Mouse (Mus musculus): ENCODE results near the gene Glrx2. TPM values are rescaled to one million over a fixed set of nuclear protein-coding genes. Genes with fewer than 3 reads are reported as not detected.

Glrx2 gene
- polyA plus RNA-seq, 1 experiment from 2014 or later: 88.8 TPM

DNA sequence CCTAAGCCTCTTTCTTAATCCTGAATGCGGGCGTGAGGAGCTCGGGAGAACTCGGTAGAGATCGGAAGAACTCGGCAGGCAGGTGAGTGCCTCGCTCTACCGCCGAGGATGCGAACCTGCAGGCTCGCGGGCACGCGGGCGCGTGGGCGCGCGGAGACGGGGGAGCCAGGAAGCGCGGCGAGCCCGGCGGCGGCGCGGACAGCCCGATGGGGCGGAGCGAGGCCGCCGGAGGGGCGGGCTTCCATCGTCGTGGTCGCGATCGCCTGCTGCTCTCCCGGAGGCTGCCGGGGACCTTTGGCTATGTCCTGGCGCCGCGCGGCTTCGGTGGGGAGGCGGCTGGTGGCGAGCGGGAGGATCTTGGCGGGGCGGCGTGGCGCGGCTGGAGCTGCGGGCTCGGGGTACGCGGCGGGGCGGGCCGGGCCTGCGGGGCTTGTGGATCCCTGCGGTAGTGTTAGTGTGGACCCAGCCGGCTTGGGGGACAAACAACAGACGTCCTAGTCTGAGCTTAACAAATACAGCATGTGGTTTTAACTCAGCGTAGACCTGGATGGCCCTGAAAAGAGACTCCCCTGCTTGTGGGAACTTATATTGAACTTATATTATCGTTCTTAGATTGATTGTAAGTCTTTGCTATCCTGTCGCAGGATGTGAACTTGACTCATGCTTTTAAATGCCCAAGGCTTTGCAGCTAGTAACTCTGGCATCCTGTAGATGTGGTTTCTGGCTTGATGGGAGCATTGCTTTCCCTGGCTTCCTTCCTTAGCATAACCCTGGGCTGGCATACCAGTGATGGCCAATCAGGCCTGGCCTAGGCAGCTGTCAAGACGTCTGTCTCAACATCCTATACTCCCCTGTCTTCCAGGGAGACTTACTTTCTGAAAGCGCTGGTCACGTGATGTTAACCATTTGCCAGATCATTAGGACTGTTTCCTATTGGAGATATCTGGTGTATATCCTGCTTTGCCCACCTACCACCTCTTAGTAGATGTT lies 23.5 kb downstream of the Glrx2 start:
- WGBS: under 1% methylated on average over 68 of the region's 71 CpGs
- H3K4me1 ChIP-seq (replicated peaks; ENCODE audit: control insufficient read depth, insufficient read depth, low read length): no peaks in the 10 kb centered on the region
- no peaks in the 10 kb centered on the region for H3K27me3 ChIP-seq (ENCODE audit: control insufficient read depth, insufficient read depth, low read depth, low read length)
- H3K4me2 ChIP-seq (ENCODE audit: low read depth, low read length): peak overlapping the region; percentile 84
- peak overlapping the region; percentile 73 for H3K4me3 ChIP-seq (ENCODE audit: low read length)
- H3K9me3 ChIP-seq (ENCODE audit: control insufficient read depth, low read length): no peaks in the 10 kb centered on the region
- H3K27ac ChIP-seq (ENCODE audit: low read length): peak overlapping the region; percentile 74
- H3K36me3 ChIP-seq (ENCODE audit: control insufficient read depth, insufficient read depth, low read length): peaks cover 11% of the 10 kb centered on the region
- ATAC-seq (ENCODE audit: low read depth): peak; percentile 96
- peak overlapping the region; percentile 84 for H3K9ac ChIP-seq (ENCODE audit: low read length)

DNA sequence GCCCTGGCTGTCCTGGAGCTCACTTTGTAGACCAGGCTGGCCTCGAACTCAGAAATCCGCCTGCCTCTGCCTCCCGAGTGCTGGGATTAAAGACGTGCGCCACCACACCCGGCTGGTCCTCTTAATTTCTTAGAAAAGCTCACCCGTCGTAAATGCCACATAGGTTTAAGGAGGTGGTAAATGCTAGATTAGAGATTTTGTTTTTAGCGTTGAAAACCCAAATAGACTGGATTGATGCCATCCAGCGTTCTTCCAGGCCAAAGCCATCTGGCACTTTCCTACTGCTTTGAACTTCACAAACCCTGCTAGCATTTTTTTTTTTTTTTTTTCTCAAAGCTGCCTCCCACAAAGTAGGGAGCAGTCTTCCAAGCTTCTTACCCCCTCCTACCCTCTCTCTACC lies 24.4 kb downstream of the Glrx2 start:
- ATAC-seq (ENCODE audit: low read depth): no peak
- H3K9ac ChIP-seq (ENCODE audit: low read length): no peak overlapping the region
- peaks cover 16% of the 10 kb centered on the region for H3K36me3 ChIP-seq (ENCODE audit: control insufficient read depth, insufficient read depth, low read length)
- H3K4me3 ChIP-seq (ENCODE audit: low read length): no peak overlapping the region
- H3K9me3 ChIP-seq (ENCODE audit: control insufficient read depth, low read length): no peaks in the 10 kb centered on the region
- no peaks in the 10 kb centered on the region for H3K4me1 ChIP-seq (replicated peaks; ENCODE audit: control insufficient read depth, insufficient read depth, low read length)
- 91% methylated on average over 10 of the region's 10 CpGs for WGBS
- no peak overlapping the region for H3K27ac ChIP-seq (ENCODE audit: low read length)
- H3K4me2 ChIP-seq (ENCODE audit: low read depth, low read length): no peak overlapping the region; the same call in 1 of the 2 replicates
- H3K27me3 ChIP-seq (ENCODE audit: control insufficient read depth, insufficient read depth, low read depth, low read length): no peaks in the 10 kb centered on the region

DNA sequence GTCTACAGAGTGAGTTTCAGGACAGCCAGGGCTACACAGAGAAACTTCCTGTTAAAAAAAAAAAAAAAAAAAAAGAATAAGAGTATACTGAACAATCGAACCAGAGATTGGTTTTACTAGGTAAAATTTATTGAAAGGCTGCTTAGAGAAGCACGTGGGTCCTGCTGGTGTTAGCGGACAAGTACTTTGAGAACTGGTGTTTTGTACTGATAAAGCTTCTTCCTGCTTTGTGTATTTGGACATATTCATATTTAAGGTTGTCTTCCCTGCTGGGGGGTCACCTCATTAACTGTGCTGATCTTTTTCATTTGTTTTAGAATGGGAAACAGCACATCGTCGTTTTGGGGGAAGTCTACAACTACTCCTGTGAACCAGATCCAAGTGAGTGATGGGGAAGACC lies 25.2 kb downstream of the Glrx2 start:
- no peaks in the 10 kb centered on the region for H3K9me3 ChIP-seq (ENCODE audit: control insufficient read depth, low read length)
- no peak overlapping the region for H3K4me2 ChIP-seq (ENCODE audit: low read depth, low read length)
- H3K4me1 ChIP-seq (replicated peaks; ENCODE audit: control insufficient read depth, insufficient read depth, low read length): no peaks in the 10 kb centered on the region
- no peak overlapping the region for H3K9ac ChIP-seq (ENCODE audit: low read length)
- peaks cover 16% of the 10 kb centered on the region for H3K36me3 ChIP-seq (ENCODE audit: control insufficient read depth, insufficient read depth, low read length)
- WGBS: 86% methylated on average over 5 of the region's 5 CpGs
- ATAC-seq (ENCODE audit: low read depth): no peak
- no peak overlapping the region for H3K27ac ChIP-seq (ENCODE audit: low read length)
- H3K4me3 ChIP-seq (ENCODE audit: low read length): no peak overlapping the region
- H3K27me3 ChIP-seq (ENCODE audit: control insufficient read depth, insufficient read depth, low read depth, low read length): no peaks in the 10 kb centered on the region

DNA sequence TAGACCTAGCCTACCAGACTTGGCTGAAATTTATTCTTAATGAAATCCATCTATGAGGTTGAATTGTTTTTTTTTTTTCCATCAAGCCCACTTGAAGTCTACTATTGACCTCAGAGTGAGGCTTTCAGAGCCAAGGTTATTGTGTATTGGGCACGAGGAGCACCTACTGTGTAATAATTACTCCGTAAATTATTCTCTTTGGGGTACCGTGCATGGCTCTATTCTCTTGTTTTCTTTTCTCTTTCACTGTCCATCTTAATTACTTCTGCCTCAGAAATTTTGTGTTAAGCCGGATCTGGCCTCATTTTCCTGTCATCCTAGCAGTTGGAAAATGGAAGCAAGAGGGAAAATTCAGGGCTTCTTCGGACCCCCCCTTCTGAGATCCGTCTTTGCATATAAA lies 26.0 kb downstream of the Glrx2 start:
- H3K4me3 ChIP-seq (ENCODE audit: low read length): no peak overlapping the region
- no peak overlapping the region for H3K4me2 ChIP-seq (ENCODE audit: low read depth, low read length)
- 92% methylated on average over 6 of the region's 6 CpGs for WGBS
- no peaks in the 10 kb centered on the region for H3K4me1 ChIP-seq (replicated peaks; ENCODE audit: control insufficient read depth, insufficient read depth, low read length)
- no peaks in the 10 kb centered on the region for H3K27me3 ChIP-seq (ENCODE audit: control insufficient read depth, insufficient read depth, low read depth, low read length)
- no peaks in the 10 kb centered on the region for H3K9me3 ChIP-seq (ENCODE audit: control insufficient read depth, low read length)
- no peak for ATAC-seq (ENCODE audit: low read depth)
- H3K27ac ChIP-seq (ENCODE audit: low read length): no peak overlapping the region
- H3K9ac ChIP-seq (ENCODE audit: low read length): no peak overlapping the region
- peaks cover 22% of the 10 kb centered on the region for H3K36me3 ChIP-seq (ENCODE audit: control insufficient read depth, insufficient read depth, low read length)

DNA sequence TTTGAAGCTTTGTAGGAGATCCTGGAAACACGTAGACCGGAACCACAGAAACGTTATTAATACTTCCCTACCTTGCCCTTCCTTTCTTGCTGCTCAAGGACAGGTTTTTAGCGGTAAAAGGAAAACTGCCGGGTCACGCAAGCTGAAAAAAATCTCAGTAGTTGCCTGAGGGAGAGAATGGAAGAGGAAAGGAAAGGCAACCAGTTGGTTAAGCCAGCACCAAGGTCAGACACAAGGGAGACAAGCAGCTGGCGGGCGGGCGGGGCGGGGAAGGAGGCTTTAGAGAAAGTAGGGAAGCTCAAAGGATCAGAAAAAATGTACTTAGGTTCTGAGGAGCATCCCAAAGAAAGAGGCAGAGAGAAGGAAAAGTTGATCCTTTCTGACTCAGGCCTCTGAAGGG lies 29.7 kb downstream of the Glrx2 start:
- no peak overlapping the region for H3K9ac ChIP-seq (ENCODE audit: low read length)
- ATAC-seq (ENCODE audit: low read depth): no peak
- H3K9me3 ChIP-seq (ENCODE audit: control insufficient read depth, low read length): no peaks in the 10 kb centered on the region
- H3K36me3 ChIP-seq (ENCODE audit: control insufficient read depth, insufficient read depth, low read length): peaks cover 27% of the 10 kb centered on the region
- H3K4me3 ChIP-seq (ENCODE audit: low read length): no peak overlapping the region
- no peaks in the 10 kb centered on the region for H3K27me3 ChIP-seq (ENCODE audit: control insufficient read depth, insufficient read depth, low read depth, low read length)
- no peak overlapping the region for H3K27ac ChIP-seq (ENCODE audit: low read length)
- 92% methylated on average over 10 of the region's 10 CpGs for WGBS
- no peaks in the 10 kb centered on the region for H3K4me1 ChIP-seq (replicated peaks; ENCODE audit: control insufficient read depth, insufficient read depth, low read length)
- no peak overlapping the region for H3K4me2 ChIP-seq (ENCODE audit: low read depth, low read length)

DNA sequence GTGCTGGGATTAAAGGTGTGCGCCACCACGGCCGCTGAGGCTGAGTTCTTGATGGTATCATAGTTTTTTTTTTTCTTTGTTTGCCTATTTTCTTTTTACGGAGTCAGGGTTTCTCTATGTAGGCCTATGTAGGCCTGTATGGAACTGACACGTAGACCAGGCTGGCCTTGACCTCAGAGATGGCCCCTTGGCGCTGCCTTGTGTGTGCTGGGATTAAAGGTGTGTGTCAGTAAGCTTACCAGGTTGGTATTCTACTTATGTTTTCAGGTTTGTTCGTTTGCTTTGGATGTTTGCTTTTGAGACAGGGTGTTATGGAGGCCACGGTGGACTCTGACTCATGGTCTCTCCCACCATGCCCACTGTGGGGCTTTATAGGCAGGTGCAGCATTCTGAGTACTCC lies 46.0 kb downstream of the Glrx2 start:
- H3K36me3 ChIP-seq (ENCODE audit: control insufficient read depth, insufficient read depth, low read length): peaks cover 30% of the 10 kb centered on the region
- no peak overlapping the region for H3K4me3 ChIP-seq (ENCODE audit: low read length)
- no peaks in the 10 kb centered on the region for H3K9me3 ChIP-seq (ENCODE audit: control insufficient read depth, low read length)
- H3K27ac ChIP-seq (ENCODE audit: low read length): no peak overlapping the region
- no peaks in the 10 kb centered on the region for H3K4me1 ChIP-seq (replicated peaks; ENCODE audit: control insufficient read depth, insufficient read depth, low read length)
- no peak overlapping the region for H3K9ac ChIP-seq (ENCODE audit: low read length)
- no peak overlapping the region for H3K4me2 ChIP-seq (ENCODE audit: low read depth, low read length)
- H3K27me3 ChIP-seq (ENCODE audit: control insufficient read depth, insufficient read depth, low read depth, low read length): no peaks in the 10 kb centered on the region
- no peak for ATAC-seq (ENCODE audit: low read depth)
- WGBS: 84% methylated on average over 8 of the region's 8 CpGs

DNA sequence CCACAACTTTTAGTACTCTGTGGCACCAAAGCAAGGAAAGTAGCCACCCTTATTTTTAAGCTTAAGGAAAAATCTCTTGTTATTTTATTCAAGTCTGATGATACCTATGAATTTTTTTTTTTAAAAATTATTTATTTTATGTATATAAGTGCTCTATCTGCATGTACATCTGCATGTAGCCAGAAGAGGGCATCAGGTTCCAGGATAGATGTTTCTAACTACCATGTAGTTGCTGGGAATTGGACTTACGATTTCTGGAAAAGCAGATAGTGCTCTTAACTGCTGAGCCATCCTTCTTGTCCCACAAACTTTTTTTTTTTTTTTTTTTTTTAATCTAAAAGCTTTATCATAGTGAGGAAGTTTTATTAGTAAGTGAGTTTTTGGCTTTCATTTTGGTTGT lies 48.3 kb downstream of the Glrx2 start:
- Histone ChIP-seq H3K9ac (ENCODE audit: low read length) (no peak overlapping the region), H3K27me3 (ENCODE audit: control insufficient read depth, insufficient read depth, low read depth, low read length) (no peaks in the 10 kb centered on the region), H3K4me2 (ENCODE audit: low read depth, low read length) (no peak overlapping the region), H3K4me1 (replicated peaks; ENCODE audit: control insufficient read depth, insufficient read depth, low read length) (no peaks in the 10 kb centered on the region), H3K27ac (ENCODE audit: low read length) (no peak overlapping the region), H3K36me3 (ENCODE audit: control insufficient read depth, insufficient read depth, low read length) (peaks cover 21% of the 10 kb centered on the region), H3K4me3 (ENCODE audit: low read length) (no peak overlapping the region), H3K9me3 (ENCODE audit: control insufficient read depth, low read length) (no peaks in the 10 kb centered on the region)
- WGBS: 53% methylated on average over 1 of the region's 1 CpGs
- ATAC-seq (ENCODE audit: low read depth): no peak

DNA sequence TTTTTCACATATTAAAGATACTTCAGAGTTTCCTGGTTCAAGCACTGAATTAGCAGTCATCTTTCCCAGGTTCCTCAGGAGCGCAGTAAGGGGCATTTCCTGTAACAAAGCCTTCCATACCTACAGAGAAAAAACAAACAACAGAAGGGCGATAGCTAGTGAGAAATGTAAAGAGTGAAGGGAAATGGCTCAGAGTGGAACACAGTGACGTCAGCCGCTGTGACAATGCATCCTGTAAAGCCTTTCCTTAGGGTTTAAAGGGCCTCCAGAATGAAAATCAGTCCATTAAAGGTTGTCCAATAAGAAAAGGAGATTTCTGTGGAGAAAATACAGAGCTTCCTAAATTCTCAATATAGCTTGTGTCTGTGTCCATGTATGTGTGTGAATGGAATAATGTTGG lies 49.7 kb downstream of the Glrx2 start:
- Histone ChIP-seq H3K4me2 (ENCODE audit: low read depth, low read length) (no peak overlapping the region), H3K36me3 (ENCODE audit: control insufficient read depth, insufficient read depth, low read length) (peaks cover 13% of the 10 kb centered on the region), H3K4me3 (ENCODE audit: low read length) (no peak overlapping the region), H3K9me3 (ENCODE audit: control insufficient read depth, low read length) (no peaks in the 10 kb centered on the region), H3K27me3 (ENCODE audit: control insufficient read depth, insufficient read depth, low read depth, low read length) (no peaks in the 10 kb centered on the region), H3K27ac (ENCODE audit: low read length) (no peak overlapping the region), H3K9ac (ENCODE audit: low read length) (no peak overlapping the region), H3K4me1 (replicated peaks; ENCODE audit: control insufficient read depth, insufficient read depth, low read length) (no peaks in the 10 kb centered on the region; the same call in 1 of the 2 replicates)
- WGBS: 71% methylated on average over 4 of the region's 4 CpGs
- ATAC-seq (ENCODE audit: low read depth): no peak

DNA sequence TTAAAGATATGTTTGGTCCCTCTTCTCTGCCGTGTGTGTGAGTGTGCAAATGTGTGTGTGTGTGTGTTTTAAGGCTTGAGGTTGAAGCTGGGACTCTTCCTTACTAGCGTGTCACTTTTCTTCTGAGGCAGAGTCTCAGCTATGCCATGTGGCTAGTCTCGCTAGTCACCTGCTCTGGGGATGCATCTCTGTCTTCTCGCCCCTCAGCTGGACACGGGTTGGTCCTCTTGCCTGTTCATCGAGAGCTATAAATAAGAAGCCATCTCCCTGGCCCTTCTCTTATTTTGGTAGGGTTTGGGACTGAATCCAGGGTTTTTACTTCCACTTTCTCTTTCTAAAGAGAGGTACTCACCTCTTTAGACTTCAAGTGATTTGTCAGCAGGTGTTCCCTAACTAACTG lies 50.1 kb downstream of the Glrx2 start:
- Histone ChIP-seq H3K9me3 (ENCODE audit: control insufficient read depth, low read length) (no peaks in the 10 kb centered on the region), H3K4me3 (ENCODE audit: low read length) (no peak overlapping the region), H3K9ac (ENCODE audit: low read length) (no peak overlapping the region), H3K27ac (ENCODE audit: low read length) (no peak overlapping the region), H3K36me3 (ENCODE audit: control insufficient read depth, insufficient read depth, low read length) (peaks cover 10% of the 10 kb centered on the region), H3K27me3 (ENCODE audit: control insufficient read depth, insufficient read depth, low read depth, low read length) (no peaks in the 10 kb centered on the region), H3K4me1 (replicated peaks; ENCODE audit: control insufficient read depth, insufficient read depth, low read length) (no peaks in the 10 kb centered on the region; the same call in 1 of the 2 replicates), H3K4me2 (ENCODE audit: low read depth, low read length) (no peak overlapping the region)
- 91% methylated on average over 6 of the region's 6 CpGs for WGBS
- no peak for ATAC-seq (ENCODE audit: low read depth)
